Mouse (Mus musculus) testis, postnatal 14 days (tissue): Measurements from ENCODE around the gene Sept10.
"Not testable (repeated sequence)": the region's sequence is repeated elsewhere in the genome, so short reads cannot be mapped to it uniquely, and the experiment has no call there.

Experiments
- DNase-seq: peaks from one replicate; pipeline ENCODE4 v3.0.0; 2021; ENCODE audit warnings: low spot score

The Sept10 gene

GRCm38 (mm10) chr10:59125497-59125896 lies 96.2 kb downstream of the Sept10 start:
- no peak for DNase-seq

GRCm38 (mm10) chr10:59119811-59120210 lies 101.8 kb downstream of the Sept10 start:
- no peak for DNase-seq

- DNase-seq = no peak
These were observed 102.6 kb downstream of the Sept10 start for GRCm38 (mm10) chr10:59119001-59119400.

- DNase-seq = no peak
These were observed 104.1 kb downstream of the Sept10 start for GRCm38 (mm10) chr10:59117555-59117954.

- DNase-seq = no peak
These were observed 105.3 kb downstream of the Sept10 start for GRCm38 (mm10) chr10:59116331-59116730.

- no peak for DNase-seq
These were observed 106.0 kb downstream of the Sept10 start for GRCm38 (mm10) chr10:59115691-59116090.

GRCm38 (mm10) chr10:59114535-59115291 lies 106.9 kb downstream of the Sept10 start:
- DNase-seq = no peak

- DNase-seq = no peak
These were observed 108.3 kb downstream of the Sept10 start for GRCm38 (mm10) chr10:59113386-59113785.

- no peak for DNase-seq
These were observed 108.9 kb downstream of the Sept10 start for GRCm38 (mm10) chr10:59112755-59113154.

GRCm38 (mm10) chr10:59110386-59110785 lies 111.3 kb downstream of the Sept10 start:
- no peak for DNase-seq

- peak; percentile 49 for DNase-seq
These were observed 112.6 kb downstream of the Sept10 start for GRCm38 (mm10) chr10:59109015-59109414.

- DNase-seq = no peak
These were observed 115.0 kb downstream of the Sept10 start for GRCm38 (mm10) chr10:59106644-59107043.

- no peak for DNase-seq
These were observed 115.8 kb downstream of the Sept10 start for GRCm38 (mm10) chr10:59105885-59106284.

- no peak for DNase-seq
These were observed 117.0 kb downstream of the Sept10 start for GRCm38 (mm10) chr10:59104683-59105082.

- DNase-seq = not testable (repeated sequence)
These were observed 118.6 kb downstream of the Sept10 start for GRCm38 (mm10) chr10:59103076-59103475.

GRCm38 (mm10) chr10:59091988-59092387 lies 129.7 kb downstream of the Sept10 start:
- no peak for DNase-seq
